1 mouse cellular context compared by ENCODE assay signal in genomic region chr11:109669149-109669708, GRCm38 (mm10).
A peak's percentile ranks its signal among the peaks of the same experiment; 100 is the strongest.
TF ChIP-seq lines count a peak whose summit lies in the region.

No protein-coding gene starts in this region.

TF ChIP-seq in MEL, 35 proteins besides CTCF, POLR2A, EP300 and RAD21 (continued from another document):
- peak; percentile 5; the same call in 1 of the 2 replicates for TF ChIP-seq SMC3 (IDR thresholded peaks at IDR 0.05; ENCODE audit: low read depth, low read length)
- 0 out of 2 replicates have a peak, but pooled peaks have one; percentile 18 for TF ChIP-seq HCFC1 (IDR thresholded peaks at IDR 0.05; ENCODE audit: low read depth, low read length)
- TF ChIP-seq KAT2A (conservative IDR thresholded peaks at IDR 0.05; ENCODE audit: low read depth, low read length) = no peak
- no peak for TF ChIP-seq ZMIZ1 (IDR thresholded peaks at IDR 0.05; ENCODE audit: low read depth, low read length)
- peak; percentile 40; the same call in 1 of the 2 replicates for TF ChIP-seq MYB (IDR thresholded peaks at IDR 0.05; ENCODE audit: low read depth, low read length)
